Mouse (Mus musculus): ENCODE data around the gene Blm. TPM values are rescaled to one million over a fixed set of nuclear protein-coding genes. Genes with fewer than 3 reads are reported as not detected.

Blm gene
- total and polyA plus RNA-seq, 3 experiments, result 24.1 to 56.2 (median 36.4) TPM

DNA sequence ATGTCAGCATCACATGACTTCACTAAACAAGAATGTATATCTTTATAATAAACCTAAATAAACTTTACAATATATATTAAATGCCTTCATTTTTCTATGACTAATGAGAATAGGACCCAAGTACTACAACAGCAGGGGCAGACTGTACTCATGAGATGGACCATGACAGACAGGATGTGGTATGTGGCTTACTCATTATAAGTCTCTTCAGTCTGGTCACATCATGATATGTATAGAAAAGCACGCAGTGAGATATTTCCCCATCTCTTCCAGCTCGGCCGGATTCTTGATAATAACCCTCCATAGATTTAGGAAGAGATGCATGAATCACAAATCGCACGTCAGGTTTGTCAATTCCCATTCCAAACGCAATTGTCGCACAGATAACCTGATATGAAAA is 61.1 kb downstream of the Blm start:
- H3K79me2 ChIP-seq (replicated peaks; ENCODE audit: control insufficient read depth, extremely low read depth, insufficient read depth, poor library complexity, severe bottlenecking), result no peaks in the 10 kb centered on the region
- in situ Hi-C loops (cut with MboI; ENCODE audit: low pct_ligation_motif_present, low pct_unique_long_range_greater_than_20kb, low sequenced_read_pairs), result no loop called here
- TF ChIP-seq USF1 (IDR thresholded peaks at IDR 0.05; ENCODE audit: low read depth, low read length) (no peak), E2F4 (IDR thresholded peaks at IDR 0.05; ENCODE audit: insufficient replicate concordance, low read depth, low read length) (no peak), POLR2AphosphoS2 (IDR thresholded peaks at IDR 0.05; ENCODE audit: low read depth, low read length) (no peak), USF2 (conservative IDR thresholded peaks at IDR 0.05; ENCODE audit: low read depth, low read length) (no peak)
- dilution Hi-C loops (cut with MboI; ENCODE audit: extremely low pct_ligation_motif_present, extremely low pct_unique_long_range_greater_than_20kb, low sequenced_read_pairs), result no loop called here
- no peaks in the 10 kb centered on the region for H3K27me3 ChIP-seq (replicated peaks)
- H3K27ac ChIP-seq (ENCODE audit: insufficient read depth, low read depth), result no peak overlapping the region
- no peaks in the 10 kb centered on the region for H3K9me3 ChIP-seq (replicated peaks; ENCODE audit: low read length)
- H3K4me1 ChIP-seq (ENCODE audit: control insufficient read depth in 1 of 2, insufficient read depth in 2 of 2), result no peaks in the 10 kb centered on the region
- no peak overlapping the region for H3K4me3 ChIP-seq (replicated peaks in 1 of 3; ENCODE audit: low read depth in 2 of 3, low read length in 2 of 3, poor library complexity in 1 of 3)
- H3K4me2 ChIP-seq (ENCODE audit: insufficient read depth, low read depth, poor library complexity, severe bottlenecking), result no peak overlapping the region
- peaks cover 38 to 81% of the 10 kb centered on the region in 2 experiments for H3K36me3 ChIP-seq (replicated peaks in 1 of 2; ENCODE audit: control insufficient read depth in 1 of 2, insufficient read depth in 1 of 2, low read length in 1 of 2)
- no peak for DNase-seq (ENCODE audit: extremely low read depth)
- no peak overlapping the region for H3K9ac ChIP-seq (ENCODE audit: insufficient read depth, low read depth)

DNA sequence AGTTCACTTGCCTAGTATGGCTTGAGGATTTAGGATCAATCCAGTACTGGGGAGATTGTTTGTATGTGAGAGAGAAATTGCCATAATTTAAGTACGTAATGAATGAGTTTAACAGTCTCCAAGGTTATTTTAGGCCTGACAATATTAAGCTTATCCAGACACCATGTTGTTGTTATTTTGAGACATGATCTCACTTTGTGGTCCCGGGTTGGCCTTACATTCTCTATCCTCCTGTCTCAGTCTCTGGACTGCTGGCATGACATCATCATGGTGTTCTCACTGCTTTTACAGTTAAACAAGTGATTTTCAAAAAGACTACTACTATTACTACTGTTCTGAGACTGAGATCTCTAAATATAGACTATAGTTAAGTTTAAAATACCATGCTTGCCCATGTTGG is 66.1 kb downstream of the Blm start:
- no peaks in the 10 kb centered on the region for H3K9me3 ChIP-seq (replicated peaks; ENCODE audit: low read length)
- no peak overlapping the region for H3K9ac ChIP-seq (ENCODE audit: insufficient read depth, low read depth)
- H3K4me1 ChIP-seq (ENCODE audit: control insufficient read depth in 1 of 2, insufficient read depth in 2 of 2), result peaks cover 0 to 10% of the 10 kb centered on the region in 2 experiments; a peak in 1 of 4 replicates
- in situ Hi-C loops (cut with MboI; ENCODE audit: low pct_ligation_motif_present, low pct_unique_long_range_greater_than_20kb, low sequenced_read_pairs), result no loop called here
- no peak overlapping the region for H3K4me3 ChIP-seq (replicated peaks in 1 of 3; ENCODE audit: low read depth in 2 of 3, low read length in 2 of 3, poor library complexity in 1 of 3)
- H3K27ac ChIP-seq (ENCODE audit: insufficient read depth, low read depth), result no peak overlapping the region
- dilution Hi-C loops (cut with MboI; ENCODE audit: extremely low pct_ligation_motif_present, extremely low pct_unique_long_range_greater_than_20kb, low sequenced_read_pairs), result no loop called here
- peaks cover 37 to 86% of the 10 kb centered on the region in 2 experiments for H3K36me3 ChIP-seq (replicated peaks in 1 of 2; ENCODE audit: control insufficient read depth in 1 of 2, insufficient read depth in 1 of 2, low read length in 1 of 2)
- H3K27me3 ChIP-seq (replicated peaks), result no peaks in the 10 kb centered on the region
- TF ChIP-seq ZMIZ1 (IDR thresholded peaks at IDR 0.05; ENCODE audit: low read depth, low read length) (no peak), E2F4 (IDR thresholded peaks at IDR 0.05; ENCODE audit: insufficient replicate concordance, low read depth, low read length) (no peak), GABPA (IDR thresholded peaks at IDR 0.05; ENCODE audit: insufficient replicate concordance, low read depth, low read length) (no peak), JUN (IDR thresholded peaks at IDR 0.05; ENCODE audit: insufficient read depth, low read depth, low read length) (0 out of 2 replicates have a peak, but pooled peaks have one; percentile 14), UBTF (IDR thresholded peaks at IDR 0.05; ENCODE audit: low read depth, low read length) (no peak), ELF1 (IDR thresholded peaks at IDR 0.05; ENCODE audit: low read depth, low read length) (no peak)
- no peak overlapping the region for H3K4me2 ChIP-seq (ENCODE audit: insufficient read depth, low read depth, poor library complexity, severe bottlenecking)
- no peak for DNase-seq (ENCODE audit: extremely low read depth)
- H3K79me2 ChIP-seq (replicated peaks; ENCODE audit: control insufficient read depth, extremely low read depth, insufficient read depth, poor library complexity, severe bottlenecking), result no peaks in the 10 kb centered on the region

DNA sequence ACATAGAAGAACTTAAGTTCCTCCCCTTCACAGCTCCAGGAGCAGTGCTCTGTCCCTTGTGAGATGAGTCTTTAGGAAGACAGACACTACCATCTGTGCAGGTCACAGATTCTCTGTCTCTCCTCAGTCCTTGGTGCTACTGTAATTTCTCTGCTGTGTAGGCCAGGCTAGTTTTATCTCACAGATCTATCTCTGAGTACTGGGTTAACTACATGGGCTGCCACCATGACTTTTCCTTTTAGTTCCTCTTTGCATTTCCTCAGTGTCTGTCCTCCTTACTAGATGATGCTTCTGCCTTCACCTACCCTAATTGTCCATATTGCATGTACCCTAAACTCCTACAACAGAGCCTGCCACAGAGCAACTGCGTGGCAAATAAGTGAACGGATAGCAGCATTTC is 67.6 kb downstream of the Blm start:
- Histone ChIP-seq H3K9ac (ENCODE audit: insufficient read depth, low read depth) (no peak overlapping the region), H3K4me2 (ENCODE audit: insufficient read depth, low read depth, poor library complexity, severe bottlenecking) (no peak overlapping the region), H3K36me3 (replicated peaks in 1 of 2; ENCODE audit: control insufficient read depth in 1 of 2, insufficient read depth in 1 of 2, low read length in 1 of 2) (peaks cover 36 to 87% of the 10 kb centered on the region in 2 experiments), H3K27me3 (replicated peaks) (no peaks in the 10 kb centered on the region), H3K27ac (ENCODE audit: insufficient read depth, low read depth) (no peak overlapping the region), H3K4me3 (replicated peaks in 1 of 3; ENCODE audit: low read depth in 2 of 3, low read length in 2 of 3, poor library complexity in 1 of 3) (no peak overlapping the region), H3K9me3 (replicated peaks; ENCODE audit: low read length) (no peaks in the 10 kb centered on the region), H3K4me1 (ENCODE audit: control insufficient read depth in 1 of 2, insufficient read depth in 2 of 2) (peaks cover 0 to 10% of the 10 kb centered on the region in 2 experiments; a peak in 1 of 4 replicates), H3K79me2 (replicated peaks; ENCODE audit: control insufficient read depth, extremely low read depth, insufficient read depth, poor library complexity, severe bottlenecking) (no peaks in the 10 kb centered on the region)
- DNase-seq (ENCODE audit: extremely low read depth), result no peak
- in situ Hi-C loops (cut with MboI; ENCODE audit: low pct_ligation_motif_present, low pct_unique_long_range_greater_than_20kb, low sequenced_read_pairs) (no loop called here), dilution Hi-C loops (cut with MboI; ENCODE audit: extremely low pct_ligation_motif_present, extremely low pct_unique_long_range_greater_than_20kb, low sequenced_read_pairs) (no loop called here)
- TF ChIP-seq HCFC1 (IDR thresholded peaks at IDR 0.05; ENCODE audit: low read depth, low read length), result no peak
- TF ChIP-seq JUND (conservative IDR thresholded peaks at IDR 0.05; ENCODE audit: low read depth, low read length), result no peak
- TF ChIP-seq MYC (IDR thresholded peaks at IDR 0.05; ENCODE audit: low read depth, low read length), result no peak
- no peak for TF ChIP-seq TCF12 (IDR thresholded peaks at IDR 0.05; ENCODE audit: low read depth, low read length)
- TF ChIP-seq TBP (conservative IDR thresholded peaks at IDR 0.05; ENCODE audit: low read depth, low read length), result no peak
- TF ChIP-seq ZNF384 (IDR thresholded peaks at IDR 0.05; ENCODE audit: low read depth, low read length), result no peak
- TF ChIP-seq KAT2A (IDR thresholded peaks at IDR 0.05; ENCODE audit: insufficient replicate concordance, low read length), result no peak
- no peak for TF ChIP-seq NELFE (IDR thresholded peaks at IDR 0.05; ENCODE audit: low read depth, low read length)
- TF ChIP-seq CHD2 (IDR thresholded peaks at IDR 0.05; ENCODE audit: low read length), result no peak
- no peak for TF ChIP-seq RAD21 (IDR thresholded peaks at IDR 0.05; ENCODE audit: low read depth, low read length)
- no peak for TF ChIP-seq JUN (IDR thresholded peaks at IDR 0.05; ENCODE audit: insufficient read depth, low read depth, low read length)
- no peak for TF ChIP-seq MAX (IDR thresholded peaks at IDR 0.05; ENCODE audit: low read length)
- no peak for TF ChIP-seq SIN3A (IDR thresholded peaks at IDR 0.05; ENCODE audit: low read length)
- TF ChIP-seq NRF1 (IDR thresholded peaks at IDR 0.05; ENCODE audit: low read depth, low read length), result no peak
- TF ChIP-seq PAX5 (IDR thresholded peaks at IDR 0.05; ENCODE audit: low read length), result no peak
- TF ChIP-seq CHD1 (IDR thresholded peaks at IDR 0.05; ENCODE audit: low read depth, low read length), result no peak

Data from CH12.LX (cell line).